Mouse (Mus musculus) urinary bladder, postnatal 36 days (tissue): ENCODE measurements at regions not wholly inside any gene's neighbourhood (a gene's known extent, or its start where the extent isn't known, plus 50 kb on each side); places are given as distances from the start of the nearest gene placed in this dataset.

Experiments used
- DNase-seq, 2 experiments: peaks; one replicate each; pipeline ENCODE4 v3.0.0; 2022; ENCODE audit warnings: low spot score in 2 of 2, mixed read lengths in 1 of 2

DNA sequence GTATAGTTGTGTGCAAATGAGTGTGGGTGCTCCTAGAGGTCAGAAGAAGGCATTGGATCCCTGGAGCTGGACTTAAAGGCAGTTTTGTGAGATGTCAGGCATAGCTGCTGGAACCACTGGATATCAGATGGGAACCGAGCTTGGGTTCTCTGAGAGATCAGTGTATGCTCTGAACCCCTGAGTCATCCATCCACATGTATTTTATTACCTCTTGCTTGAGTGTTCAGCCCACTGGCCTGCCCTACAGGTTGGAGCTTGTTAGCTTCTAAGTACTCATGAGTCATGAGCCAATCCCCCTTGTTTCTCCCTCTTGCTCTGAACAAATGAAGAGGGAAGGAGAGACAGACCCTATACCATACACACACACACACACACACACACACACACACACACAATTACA, 119.4 kb upstream of the Gdnf start:
- DNase-seq = peak; percentile 5 to 8

DNA sequence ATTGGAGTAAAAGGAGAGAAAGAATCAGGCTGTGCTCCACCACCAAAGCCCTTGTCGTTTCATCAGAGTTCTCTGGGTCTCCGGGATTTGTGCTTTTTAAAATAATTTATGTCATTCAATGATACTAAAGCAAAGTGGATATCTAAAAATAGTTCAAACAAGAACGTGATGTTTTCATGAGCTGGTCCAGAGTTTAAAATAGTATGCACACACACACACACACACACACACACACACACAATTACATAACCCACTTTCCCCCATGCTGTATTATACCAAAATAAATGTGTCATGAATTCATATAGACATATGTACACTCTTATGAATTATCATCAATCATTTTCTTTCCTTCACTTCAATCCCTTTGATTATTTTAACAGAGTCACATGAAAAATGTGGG, 118.5 kb upstream of the Gdnf start:
- no peak for DNase-seq

DNA sequence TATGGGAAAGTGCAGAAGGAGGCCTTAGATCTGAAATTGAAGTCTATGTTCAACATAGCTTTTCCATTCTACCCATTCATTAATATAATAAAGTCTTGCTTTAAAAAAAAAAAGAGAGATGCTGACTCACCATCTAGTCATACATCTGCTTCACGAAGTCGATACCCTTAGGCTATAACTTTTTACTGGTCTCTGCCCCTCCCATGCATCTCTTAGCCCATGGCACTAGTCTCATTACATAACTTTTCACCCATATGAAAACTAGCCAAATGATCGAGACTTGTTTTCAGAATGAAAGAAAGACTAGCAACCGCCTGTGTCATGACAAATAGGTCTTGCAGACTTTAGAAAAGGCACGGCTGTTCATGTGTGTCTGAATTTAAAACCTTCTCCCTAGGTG, 116.6 kb upstream of the Gdnf start:
- DNase-seq = no peak

DNA sequence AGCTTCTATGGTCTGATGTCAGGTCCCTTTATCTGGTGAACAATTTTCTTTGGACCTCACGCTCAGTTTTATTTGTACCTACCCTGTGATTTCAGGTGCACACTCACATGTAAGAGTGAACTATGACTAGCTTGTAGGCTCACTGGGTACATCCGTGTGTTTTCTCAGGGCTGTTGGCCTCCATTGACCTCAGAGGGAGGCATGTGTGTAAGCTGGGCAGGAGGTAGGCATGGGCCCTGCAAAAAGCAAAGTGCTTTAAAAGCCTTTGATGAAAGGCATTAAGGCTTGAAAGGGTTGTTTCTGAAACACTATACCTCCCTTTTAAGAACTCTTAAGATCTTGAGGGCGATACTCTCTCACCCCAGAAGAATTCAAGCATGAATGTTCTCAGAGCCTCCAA, 112.9 kb upstream of the Gdnf start:
- DNase-seq = no peak

DNA sequence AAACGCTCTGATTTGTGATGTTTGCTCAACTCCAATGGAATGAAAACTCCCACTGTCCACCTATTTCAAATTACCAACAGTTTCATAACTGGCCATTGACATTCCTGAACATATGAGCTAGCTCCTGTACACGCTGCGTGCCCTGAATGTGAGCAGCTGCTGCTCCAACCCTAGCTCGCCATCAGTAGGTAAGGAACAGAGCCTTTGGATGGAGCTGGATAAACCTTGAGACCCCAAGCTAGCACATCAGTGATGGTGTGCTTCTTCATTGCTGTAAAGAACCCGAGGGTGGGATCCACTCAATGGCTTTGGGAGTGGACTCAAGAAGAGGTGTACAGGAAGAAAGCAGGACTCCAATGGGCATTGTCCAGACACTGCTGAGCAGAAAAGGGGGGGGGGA, 101.8 kb upstream of the Gdnf start:
- no peak for DNase-seq

DNA sequence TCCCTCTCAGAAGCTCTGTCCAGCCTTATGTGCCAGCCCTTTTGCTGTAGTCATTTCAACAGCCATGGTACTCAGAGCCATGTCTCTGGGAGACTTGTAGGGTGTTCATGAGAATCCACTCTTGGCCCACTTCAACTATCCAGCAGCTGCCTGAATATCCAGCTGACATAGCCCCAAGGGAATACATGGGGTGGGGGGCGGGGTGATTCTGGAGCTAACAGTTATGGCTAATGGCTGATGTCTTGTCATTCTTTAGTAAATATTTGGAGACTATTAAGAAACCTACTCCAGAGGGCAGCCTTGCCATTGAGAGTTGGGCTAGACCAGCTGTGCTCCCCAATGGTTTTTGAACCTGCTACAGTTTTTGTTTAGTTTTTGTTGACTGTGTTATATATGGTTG, 96.0 kb upstream of the Gdnf start:
- no peak for DNase-seq

DNA sequence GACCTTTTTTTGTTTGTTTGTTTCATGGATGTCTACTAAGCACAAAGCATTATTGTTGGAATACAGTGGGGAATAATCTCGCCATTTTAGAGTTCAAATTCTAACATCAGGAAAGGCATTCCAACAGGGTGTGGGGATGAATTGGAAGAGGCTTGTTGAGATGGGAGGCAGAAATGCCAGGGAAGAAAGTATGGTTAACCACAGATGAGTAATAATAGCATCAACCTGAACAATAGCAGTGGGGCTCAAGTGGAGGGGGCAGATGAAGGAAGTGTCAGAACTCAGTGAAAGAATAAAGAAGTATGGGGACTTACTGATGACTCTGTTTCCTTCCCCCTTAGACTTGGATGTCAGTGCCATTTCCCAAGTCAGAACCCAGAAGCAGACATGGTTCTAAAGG, 94.5 kb upstream of the Gdnf start:
- DNase-seq = no peak

DNA sequence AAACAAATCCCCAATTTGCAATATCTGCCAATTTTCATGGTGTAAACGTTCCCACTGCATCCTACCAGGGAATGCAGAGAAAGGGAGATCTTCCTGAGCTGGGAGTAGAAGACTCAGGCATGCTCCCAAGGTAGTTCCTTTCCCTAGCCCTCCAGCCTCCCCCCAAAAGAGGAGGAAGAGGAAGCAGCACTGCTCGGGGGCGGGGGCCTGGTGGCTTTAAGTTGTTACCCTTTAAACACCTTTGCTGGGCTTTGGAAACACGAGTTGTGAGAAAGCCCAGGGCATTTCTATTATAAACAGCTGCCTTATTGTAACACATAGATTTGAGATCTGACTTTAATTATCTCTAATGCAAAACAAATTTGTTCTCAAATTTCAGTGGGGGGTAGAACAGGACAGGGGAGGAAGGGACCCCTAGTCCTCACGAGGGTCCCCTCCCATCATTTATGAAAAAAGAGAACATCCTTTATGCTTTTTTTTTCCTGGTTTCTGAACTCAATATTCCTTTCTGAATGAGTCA, 87.4 kb upstream of the Gdnf start:
- no peak for DNase-seq

DNA sequence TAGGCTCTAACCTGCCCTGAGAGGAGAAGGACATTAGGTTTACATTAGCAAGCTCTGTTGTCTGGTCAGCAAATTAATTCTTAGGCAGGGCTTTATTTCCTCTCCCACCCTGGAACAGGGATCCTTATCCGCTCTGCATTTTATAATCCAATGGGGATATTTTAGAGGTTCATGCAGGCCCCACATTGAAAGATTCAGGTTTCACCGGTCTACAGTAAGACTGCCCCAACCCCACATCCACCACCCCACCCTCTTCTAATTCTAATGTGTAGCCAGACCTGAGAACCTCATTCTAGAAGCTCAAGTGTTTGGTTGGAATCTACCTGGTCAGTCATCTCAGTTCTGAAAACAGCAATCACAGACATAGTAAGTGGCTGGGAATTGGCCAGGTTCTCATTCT, 86.9 kb upstream of the Gdnf start:
- no peak for DNase-seq

DNA sequence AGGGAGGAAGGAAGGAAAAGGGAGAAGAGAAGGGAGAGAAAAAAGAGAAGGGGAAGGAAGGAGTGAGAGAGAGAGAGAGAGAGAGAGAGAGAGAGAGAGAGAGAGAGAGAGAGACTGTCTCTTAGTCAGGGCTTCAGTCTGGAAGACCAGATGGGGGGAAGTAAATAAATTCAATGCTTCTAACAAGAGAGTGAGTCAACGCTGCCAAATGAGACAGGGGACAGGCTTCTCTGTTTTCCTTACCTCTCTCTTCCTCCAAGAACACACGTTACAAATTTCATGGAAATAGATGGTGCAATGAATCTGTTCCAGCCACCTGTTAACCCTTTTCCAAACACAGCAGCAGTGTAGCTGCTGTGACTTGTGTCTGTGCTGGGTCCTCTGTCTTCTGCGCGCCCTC, 85.1 kb upstream of the Gdnf start:
- DNase-seq = no peak

DNA sequence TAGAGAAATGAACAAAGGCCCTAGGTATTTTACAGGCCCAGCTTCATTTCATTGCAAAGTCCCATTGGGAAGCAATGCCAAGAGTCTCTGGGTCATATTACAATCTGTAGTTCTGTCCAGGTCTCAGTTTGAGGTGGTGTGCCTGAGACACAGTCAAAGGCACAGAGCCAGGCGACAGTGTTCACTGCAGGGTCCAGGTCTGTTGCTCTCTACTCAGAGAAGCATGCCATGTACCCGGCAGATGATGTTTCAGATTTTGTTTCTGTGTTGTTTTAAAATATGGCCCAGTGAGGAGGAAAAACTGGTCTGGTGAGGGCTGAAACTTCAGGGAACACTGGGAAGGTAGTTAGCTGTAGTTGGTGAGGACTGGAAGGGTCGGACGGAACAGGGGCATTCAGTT, 63.1 kb upstream of the Gdnf start:
- no peak for DNase-seq

DNA sequence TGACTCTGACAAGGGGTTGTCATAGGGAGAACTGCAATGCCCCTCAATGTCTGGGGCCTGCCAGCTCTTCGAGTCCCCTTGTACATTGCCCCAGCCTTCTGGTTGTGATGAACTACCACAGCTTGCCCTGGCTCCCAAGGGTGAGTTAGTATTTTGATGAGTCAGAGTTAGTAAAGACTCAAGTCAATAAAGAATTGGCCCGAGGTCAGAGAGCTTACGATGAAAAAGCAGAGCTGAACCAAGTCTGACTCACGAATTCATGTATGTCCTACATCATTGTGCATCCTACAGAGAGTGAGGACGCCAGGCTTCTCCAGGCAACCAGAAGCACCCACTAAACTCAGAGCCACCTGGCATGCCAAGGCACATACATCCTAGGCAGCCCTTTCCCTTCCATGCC, 60.2 kb upstream of the Gdnf start:
- no peak for DNase-seq
